Comparison of ENCODE assay signal across 12 mouse cellular contexts in the genomic region with DNA sequence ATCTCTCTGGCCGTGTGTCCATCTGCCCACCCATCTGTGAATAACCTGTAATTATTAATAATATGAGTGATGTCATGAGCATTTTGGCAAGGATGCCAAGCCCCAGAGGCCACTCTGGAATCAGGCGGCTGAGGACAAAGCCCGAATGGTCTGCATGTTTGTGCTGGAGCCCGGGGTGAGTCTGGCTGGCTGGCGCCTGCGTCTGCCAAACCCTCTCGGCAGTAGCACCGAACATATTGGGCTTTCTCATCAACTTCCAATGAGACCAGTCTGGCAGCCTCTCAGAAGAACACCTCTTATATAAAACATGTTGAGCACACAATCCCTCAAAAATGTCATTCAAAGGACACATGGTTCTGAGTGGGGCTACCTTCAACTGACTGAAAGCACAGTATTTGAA.
DNase-seq lines count a peak whose midpoint lies in the region; ATAC-seq and TF ChIP-seq lines count a peak whose summit lies in the region.
"Had no signal": no experiment of that assay in that cellular context is flagged by ENCODE, and none has a peak within 500 bp of the region (broad histone marks: within the 10 kb centered on the region; RNA-seq: fewer than 3 reads in every experiment).

No protein-coding gene starts in this region.

- no peak overlapping the region for H3K27ac ChIP-seq in forebrain, embryonic 11.5 days (ENCODE audit: low read depth, low read length)
- H3K27ac ChIP-seq in forebrain, embryonic 10.5 days, result no peak overlapping the region
- no peak overlapping the region for H3K27ac ChIP-seq in gastrocnemius, adult 2 months
- no peak overlapping the region for H3K27ac ChIP-seq in lung, postnatal 0 days (ENCODE audit: low read length)
- H3K27ac ChIP-seq: limb, embryonic 15.5 days; midbrain, embryonic 15.5 days had no signal

- H3K4me3 ChIP-seq in forebrain, embryonic 11.5 days (ENCODE audit: low read depth, low read length), result no peak overlapping the region
- H3K4me3 ChIP-seq in forebrain, embryonic 10.5 days, result no peak overlapping the region
- no peak overlapping the region for H3K4me3 ChIP-seq in gastrocnemius, adult 2 months
- H3K4me3 ChIP-seq in lung, postnatal 0 days (ENCODE audit: low read depth, low read length), result no peak overlapping the region
- H3K4me3 ChIP-seq: erythroblast, embryonic 14.5 days; limb, embryonic 15.5 days; midbrain, embryonic 15.5 days had no signal

- no peaks in the 10 kb centered on the region for H3K27me3 ChIP-seq in forebrain, embryonic 11.5 days (ENCODE audit: control insufficient read depth, insufficient read depth, low read length)
- H3K27me3 ChIP-seq in forebrain, embryonic 10.5 days (ENCODE audit: poor library complexity, severe bottlenecking), result no peaks in the 10 kb centered on the region
- no peaks in the 10 kb centered on the region for H3K27me3 ChIP-seq in lung, postnatal 0 days (replicated peaks; ENCODE audit: insufficient read depth, low read length)
- H3K27me3 ChIP-seq: limb, embryonic 15.5 days; midbrain, embryonic 15.5 days; Patski had no signal

- ATAC-seq in forebrain, embryonic 11.5 days (replicated peaks; ENCODE audit: low FRiP score), result no peak
- ATAC-seq in lung, postnatal 0 days, result no peak
- ATAC-seq: midbrain, embryonic 15.5 days; Patski had no signal

- TF ChIP-seq EP300 in lung, postnatal 0 days (IDR thresholded peaks at IDR 0.05), result no peak

- no peak overlapping the region for H3K9ac ChIP-seq in forebrain, embryonic 11.5 days (ENCODE audit: low read length)
- no peak overlapping the region for H3K9ac ChIP-seq in lung, postnatal 0 days (replicated peaks; ENCODE audit: low read depth)
- H3K9ac ChIP-seq: limb, embryonic 15.5 days; midbrain, embryonic 15.5 days had no signal

- H3K9me3 ChIP-seq in forebrain, embryonic 11.5 days (ENCODE audit: control insufficient read depth, low read length), result no peaks in the 10 kb centered on the region
- H3K9me3 ChIP-seq in forebrain, embryonic 10.5 days, result no peaks in the 10 kb centered on the region
- no peaks in the 10 kb centered on the region for H3K9me3 ChIP-seq in lung, postnatal 0 days (ENCODE audit: low read length)
- H3K9me3 ChIP-seq: limb, embryonic 15.5 days; midbrain, embryonic 15.5 days had no signal

- peaks cover 4% of the 10 kb centered on the region; the same call in 1 of the 2 replicates for H3K4me1 ChIP-seq in forebrain, embryonic 11.5 days (replicated peaks; ENCODE audit: control insufficient read depth, insufficient read depth, low read length)
- peaks cover 17% of the 10 kb centered on the region for H3K4me1 ChIP-seq in forebrain, embryonic 10.5 days
- H3K4me1 ChIP-seq in lung, postnatal 0 days (ENCODE audit: insufficient read depth, low read depth, low read length), result no peaks in the 10 kb centered on the region

- WGBS in forebrain, embryonic 11.5 days, result 87% methylated on average over 8 of the region's 8 CpGs
- WGBS in forebrain, embryonic 10.5 days, result 93% methylated on average over 8 of the region's 8 CpGs
- 62% methylated on average over 8 of the region's 8 CpGs for WGBS in lung, postnatal 0 days

- no peaks in the 10 kb centered on the region for H3K36me3 ChIP-seq in forebrain, embryonic 11.5 days (ENCODE audit: control insufficient read depth, insufficient read depth, low read length)
- no peaks in the 10 kb centered on the region for H3K36me3 ChIP-seq in forebrain, embryonic 10.5 days (replicated peaks)
- no peaks in the 10 kb centered on the region for H3K36me3 ChIP-seq in lung, postnatal 0 days (ENCODE audit: insufficient read depth, low read length)
- H3K36me3 ChIP-seq: limb, embryonic 15.5 days; midbrain, embryonic 15.5 days had no signal

- H3K4me2 ChIP-seq in forebrain, embryonic 11.5 days (ENCODE audit: low read depth, low read length, severe bottlenecking), result no peak overlapping the region
- H3K4me2 ChIP-seq in lung, postnatal 0 days (replicated peaks; ENCODE audit: low read depth, low read length), result no peak overlapping the region
- H3K4me2 ChIP-seq: limb, embryonic 15.5 days; midbrain, embryonic 15.5 days had no signal

- DNase-seq in forebrain, embryonic 11.5 days (ENCODE audit: low spot score), result peak; percentile 48
- DNase-seq in forebrain, embryonic 10.5 days (ENCODE audit: extremely low spot score, low spot score), result no peak
- peak; percentile 73 to 82 for DNase-seq in cerebellum, adult 18-20 months
- DNase-seq in gastrocnemius, adult 2 months, result peak; percentile 50
- peak; percentile 53 to 54 for DNase-seq in layer of hippocampus, postnatal 36 days
- DNase-seq in neural tube, embryonic 10.5 days (ENCODE audit: extremely low spot score, low spot score), result no peak
- no peak for DNase-seq in thymus, postnatal 10 days (ENCODE audit: low spot score in 2 of 2)
- DNase-seq in lung, postnatal 0 days (ENCODE audit: low spot score), result no peak

- no peak for TF ChIP-seq CTCF in gastrocnemius, adult 2 months (IDR thresholded peaks at IDR 0.05)
- TF ChIP-seq CTCF in lung, postnatal 0 days (IDR thresholded peaks at IDR 0.05), result no peak

- intact Hi-C loops in gastrocnemius, adult 2 months (cut with DNase I), result no loop called here

Comparison
In these comparisons a context has a peak if more than half of its experiments do, and no peak if none do; other contexts are left out.
1. DNase-seq: peak in forebrain, embryonic 11.5 days (single experiment), cerebellum, adult 18-20 months (2 of 2), gastrocnemius, adult 2 months (single experiment) and layer of hippocampus, postnatal 36 days (2 of 2); none in forebrain, embryonic 10.5 days (single experiment), neural tube, embryonic 10.5 days (single experiment), thymus, postnatal 10 days (0 of 2) and lung, postnatal 0 days (single experiment).